Mouse (Mus musculus): ENCODE data around the gene Btbd9.
A peak's percentile ranks its signal among the peaks of the same experiment; 100 is the strongest.

Btbd9 gene

GRCm38 (mm10) chr17:30391220-30391619 lies 185.1 kb downstream of the Btbd9 start:
- no peak for DNase-seq (ENCODE audit: low read depth, low spot score)

- peak; percentile 32 for DNase-seq (ENCODE audit: low read depth, low spot score)
These were observed 186.6 kb downstream of the Btbd9 start for GRCm38 (mm10) chr17:30389686-30390085.

- no peak for DNase-seq (ENCODE audit: low read depth, low spot score)
These were observed 187.5 kb downstream of the Btbd9 start for GRCm38 (mm10) chr17:30388817-30389216.

- no peak for DNase-seq (ENCODE audit: low read depth, low spot score)
These were observed 187.9 kb downstream of the Btbd9 start for GRCm38 (mm10) chr17:30388391-30388790.

- no peak for DNase-seq (ENCODE audit: low read depth, low spot score)
These were observed 190.0 kb downstream of the Btbd9 start for GRCm38 (mm10) chr17:30386241-30386640.

GRCm38 (mm10) chr17:30383649-30384048 lies 192.6 kb downstream of the Btbd9 start:
- DNase-seq (ENCODE audit: low read depth, low spot score): no peak

- DNase-seq (ENCODE audit: low read depth, low spot score): no peak
These were observed 197.9 kb downstream of the Btbd9 start for GRCm38 (mm10) chr17:30378221-30379010.

- no peak for DNase-seq (ENCODE audit: low read depth, low spot score)
These were observed 198.5 kb downstream of the Btbd9 start for GRCm38 (mm10) chr17:30377754-30378153.

- no peak for DNase-seq (ENCODE audit: low read depth, low spot score)
These were observed 201.2 kb downstream of the Btbd9 start for GRCm38 (mm10) chr17:30375107-30375506.

- no peak for DNase-seq (ENCODE audit: low read depth, low spot score)
These were observed 207.7 kb downstream of the Btbd9 start for GRCm38 (mm10) chr17:30368559-30368958.

GRCm38 (mm10) chr17:30364701-30365100 lies 211.6 kb downstream of the Btbd9 start:
- no peak for DNase-seq (ENCODE audit: low read depth, low spot score)

GRCm38 (mm10) chr17:30363365-30363764 lies 212.9 kb downstream of the Btbd9 start:
- DNase-seq (ENCODE audit: low read depth, low spot score): no peak

GRCm38 (mm10) chr17:30360654-30361053 lies 215.6 kb downstream of the Btbd9 start:
- DNase-seq (ENCODE audit: low read depth, low spot score): no peak

GRCm38 (mm10) chr17:30359392-30359791 lies 216.9 kb downstream of the Btbd9 start:
- no peak for DNase-seq (ENCODE audit: low read depth, low spot score)

- no peak for DNase-seq (ENCODE audit: low read depth, low spot score)
These were observed 220.9 kb downstream of the Btbd9 start for GRCm38 (mm10) chr17:30355431-30355830.

- no peak for DNase-seq (ENCODE audit: low read depth, low spot score)
These were observed 221.9 kb downstream of the Btbd9 start for GRCm38 (mm10) chr17:30354381-30354780.

GRCm38 (mm10) chr17:30348031-30348430 lies 228.3 kb downstream of the Btbd9 start:
- no peak for DNase-seq (ENCODE audit: low read depth, low spot score)

- DNase-seq (ENCODE audit: low read depth, low spot score): no peak
These were observed 229.1 kb downstream of the Btbd9 start for GRCm38 (mm10) chr17:30347101-30347613.

- no peak for DNase-seq (ENCODE audit: low read depth, low spot score)
These were observed 231.3 kb downstream of the Btbd9 start for GRCm38 (mm10) chr17:30345008-30345407.

- no peak for DNase-seq (ENCODE audit: low read depth, low spot score)
These were observed 232.4 kb downstream of the Btbd9 start for GRCm38 (mm10) chr17:30343701-30344473.

GRCm38 (mm10) chr17:30341556-30341955 lies 234.7 kb downstream of the Btbd9 start:
- DNase-seq (ENCODE audit: low read depth, low spot score): no peak

- DNase-seq (ENCODE audit: low read depth, low spot score): no peak
These were observed 235.7 kb downstream of the Btbd9 start for GRCm38 (mm10) chr17:30340495-30341126.

All from A20 (cell line).